Mouse (Mus musculus) MEL (cell line): ENCODE measurements around the gene Boc. TPM values are rescaled to one million over a fixed set of nuclear protein-coding genes. Genes with fewer than 3 reads are reported as not detected.

Experiments
- DNase-seq: peaks from one replicate; pipeline ENCODE4 v3.0.0; 2011; ENCODE audit warnings: low read depth, low spot score
- H3K27ac ChIP-seq: 2 replicates; pipeline ENCODE4 v1.5.1; 2012; ENCODE audit warnings: low read depth, mild to moderate bottlenecking, control low read depth, low read length, moderate library complexity; ENCODE audit not compliant: control insufficient read depth
- H3K27me3 ChIP-seq, 2 experiments: fragments of 150-350 bp in 1 of 2; sonication (generic) in 1 of 2; 2 replicates each; pipeline ENCODE4 v1.6.1; 2012; ENCODE audit warnings: low read length in 2 of 2, mild to moderate bottlenecking in 2 of 2, improper control_type of control experiment in 1 of 2, moderate library complexity in 1 of 2; ENCODE audit not compliant: insufficient read depth in 2 of 2, control insufficient read depth in 1 of 2
- H3K36me3 ChIP-seq, 2 experiments: 2 replicates each; pipeline ENCODE4 v1.6.1; 2012 to 2014; ENCODE audit warnings: low read length in 2 of 2, improper control_type of control experiment in 1 of 2, inconsistent platforms in 1 of 2, mild to moderate bottlenecking in 1 of 2; ENCODE audit not compliant: insufficient read depth in 2 of 2, control insufficient read depth in 1 of 2
- H3K4me1 ChIP-seq, 2 experiments: fragments of 150-350 bp in 1 of 2; sonication (generic) in 1 of 2; 2 replicates each; pipeline ENCODE4 v1.6.1; 2012; ENCODE audit warnings: low read length in 2 of 2, improper control_type of control experiment in 1 of 2, mild to moderate bottlenecking in 1 of 2; ENCODE audit not compliant: insufficient read depth in 2 of 2, control insufficient read depth in 1 of 2
- H3K4me3 ChIP-seq, 2 experiments: fragments of 150-350 bp in 1 of 2; sonication (generic) in 1 of 2; 2 replicates each; pipeline ENCODE4 v1.5.1; 2012; ENCODE audit warnings: low read depth in 2 of 2, low read length in 2 of 2, mild to moderate bottlenecking in 2 of 2, moderate library complexity in 2 of 2, control low read depth in 1 of 2, improper control_type of control experiment in 1 of 2; ENCODE audit not compliant: control insufficient read depth in 1 of 2, insufficient read depth in 1 of 2
- H3K79me2 ChIP-seq: 2 replicates; pipeline ENCODE4 v1.6.1; 2012; ENCODE audit warnings: mild to moderate bottlenecking, low read length, moderate library complexity; ENCODE audit not compliant: control insufficient read depth, poor library complexity, insufficient read depth
- H3K9ac ChIP-seq: 2 replicates; pipeline ENCODE4 v1.6.1; 2012; ENCODE audit warnings: low read depth, mild to moderate bottlenecking, control low read depth, low read length, moderate library complexity; ENCODE audit not compliant: control insufficient read depth, poor library complexity, severe bottlenecking
- H3K9me3 ChIP-seq: fragments of 150-350 bp; sonication (generic); replicated peaks from 2 replicates; pipeline ENCODE4 v1.6.1; 2012; ENCODE audit warnings: mild to moderate bottlenecking, low read length, improper control_type of control experiment, moderate library complexity; ENCODE audit not compliant: insufficient read depth
- CHD1 ChIP-seq: IDR thresholded peaks from 2 replicates; pipeline ENCODE4 v1.6.1; 2012; ENCODE audit warnings: low read depth, mild to moderate bottlenecking, inconsistent platforms, low read length, improper control_type of control experiment
- CHD2 ChIP-seq: IDR thresholded peaks from 2 replicates; pipeline ENCODE4 v1.6.1; 2011; ENCODE audit warnings: low read length, improper control_type of control experiment
- CTCF ChIP-seq, 3 experiments: IDR thresholded peaks in 2 of 3; conservative IDR thresholded peaks in 1 of 3; 2 replicates each; pipeline ENCODE4 v1.5.1; 2011 to 2012; ENCODE audit warnings: low read length in 3 of 3, low read depth in 2 of 3, mild to moderate bottlenecking in 2 of 3, improper control_type of control experiment in 1 of 3, inconsistent platforms in 1 of 3, mixed read lengths in 1 of 3, moderate library complexity in 1 of 3; ENCODE audit not compliant: control insufficient read depth in 1 of 3, insufficient read depth in 1 of 3, poor library complexity in 1 of 3, severe bottlenecking in 1 of 3
- E2F4 ChIP-seq: IDR thresholded peaks from 2 replicates; pipeline ENCODE4 v1.6.1; 2011; ENCODE audit warnings: low read depth, low read length, improper control_type of control experiment, borderline replicate concordance
- EP300 ChIP-seq, 2 experiments: IDR thresholded peaks; 2 replicates each; pipeline ENCODE4 v1.6.1; 2011; ENCODE audit warnings: improper control_type of control experiment in 2 of 2, low read length in 2 of 2, low read depth in 1 of 2, mild to moderate bottlenecking in 1 of 2
- ETS1 ChIP-seq: IDR thresholded peaks from 2 replicates; pipeline ENCODE4 v1.6.1; 2012; ENCODE audit warnings: low read depth, mild to moderate bottlenecking, inconsistent platforms, low read length, improper control_type of control experiment, moderate library complexity
- GABPA ChIP-seq: IDR thresholded peaks from 2 replicates; pipeline ENCODE4 v1.6.1; 2012; ENCODE audit warnings: low read depth, mild to moderate bottlenecking, inconsistent platforms, low read length, improper control_type of control experiment, moderate library complexity
- JUND ChIP-seq: IDR thresholded peaks from 2 replicates; pipeline ENCODE4 v1.6.1; 2011; ENCODE audit warnings: low read depth, mild to moderate bottlenecking, improper control_type of control experiment, low read length
- MAFK ChIP-seq: IDR thresholded peaks from 2 replicates; pipeline ENCODE4 v1.6.1; 2011; ENCODE audit warnings: low read depth, mild to moderate bottlenecking, low read length, improper control_type of control experiment, borderline replicate concordance
- MXI1 ChIP-seq: IDR thresholded peaks from 2 replicates; pipeline ENCODE4 v1.6.1; 2011; ENCODE audit warnings: mild to moderate bottlenecking, low read depth, low read length, improper control_type of control experiment
- NELFE ChIP-seq: IDR thresholded peaks from 2 replicates; pipeline ENCODE4 v1.6.1; 2011; ENCODE audit warnings: low read depth, low read length, improper control_type of control experiment
- RAD21 ChIP-seq: IDR thresholded peaks from 2 replicates; pipeline ENCODE4 v1.6.1; 2011; ENCODE audit warnings: mild to moderate bottlenecking, low read depth, low read length, improper control_type of control experiment
- RCOR1 ChIP-seq: IDR thresholded peaks from 2 replicates; pipeline ENCODE4 v1.6.1; 2012; ENCODE audit warnings: low read depth, mild to moderate bottlenecking, inconsistent platforms, low read length, improper control_type of control experiment
- SIN3A ChIP-seq: IDR thresholded peaks from 2 replicates; pipeline ENCODE4 v1.6.1; 2012; ENCODE audit warnings: low read length, improper control_type of control experiment, inconsistent platforms
- SMC3 ChIP-seq: IDR thresholded peaks from 2 replicates; pipeline ENCODE4 v1.6.1; 2011; ENCODE audit warnings: low read depth, low read length, improper control_type of control experiment
- TBP ChIP-seq: IDR thresholded peaks from 2 replicates; pipeline ENCODE4 v1.8.0; 2011; ENCODE audit warnings: low read depth, low read length, improper control_type of control experiment
- TCF12 ChIP-seq: IDR thresholded peaks from 2 replicates; pipeline ENCODE4 v1.6.1; 2014; ENCODE audit warnings: low read depth, mild to moderate bottlenecking, inconsistent platforms, low read length, improper control_type of control experiment, moderate library complexity
- UBTF ChIP-seq: IDR thresholded peaks from 2 replicates; pipeline ENCODE4 v1.6.1; 2012; ENCODE audit warnings: low read depth, mild to moderate bottlenecking, inconsistent platforms, low read length, improper control_type of control experiment, moderate library complexity, borderline replicate concordance; ENCODE audit not compliant: insufficient read depth
- USF1 ChIP-seq: IDR thresholded peaks from 2 replicates; pipeline ENCODE4 v1.6.1; 2014; ENCODE audit warnings: low read depth, mild to moderate bottlenecking, inconsistent platforms, low read length, improper control_type of control experiment, moderate library complexity
- USF2 ChIP-seq, 2 experiments: IDR thresholded peaks; 2 replicates each; pipeline ENCODE4 v1.6.1; 2011 to 2012; ENCODE audit warnings: improper control_type of control experiment in 2 of 2, low read length in 2 of 2, borderline replicate concordance in 1 of 2, inconsistent platforms in 1 of 2, low read depth in 1 of 2, mild to moderate bottlenecking in 1 of 2; ENCODE audit not compliant: insufficient read depth in 1 of 2
- ZMIZ1 ChIP-seq: IDR thresholded peaks from 2 replicates; pipeline ENCODE4 v1.6.1; 2012; ENCODE audit warnings: low read depth, mild to moderate bottlenecking, inconsistent platforms, low read length, improper control_type of control experiment, moderate library complexity
- polyA plus RNA-seq, 2 experiments: library from polyadenylated mRNA; stranded (reverse) in 1 of 2; unstranded in 1 of 2; fragments of >175 nt in 1 of 2; fragments of >200 nt in 1 of 2; gene quantifications; 2 replicates each; pipeline versions ENCODE4 v1.2.1 to v1.2.4; 2012; ENCODE audit warnings: low replicate concordance in 2 of 2, low read depth in 1 of 2; ENCODE audit not compliant: insufficient read length in 2 of 2, insufficient read depth in 1 of 2, missing spikeins in 1 of 2
- total RNA-seq: library from RNA; depleted of rRNA; stranded (reverse); fragments of 300-350 nt; gene quantifications from 2 replicates; pipeline ENCODE4 v1.2.3, GENCODE M21; 2012

The Boc gene
- total and polyA plus RNA-seq, 3 experiments = not detected

GRCm38 (mm10) chr16:44589506-44589905, 30.8 kb upstream of the Boc start:
- no peak overlapping the region for H3K27ac ChIP-seq
- H3K36me3 ChIP-seq = no peaks in the 10 kb centered on the region
- no peaks in the 10 kb centered on the region for H3K27me3 ChIP-seq
- DNase-seq = no peak
- H3K4me3 ChIP-seq = no peak overlapping the region
- TF ChIP-seq CHD2 (no peak), EP300 (IDR thresholded peaks at IDR 0.05; ENCODE audit: low read depth in 1 of 2, low read length in 2 of 2) (no peak), SIN3A (no peak), MXI1 (no peak)
- H3K9ac ChIP-seq = no peak overlapping the region
- H3K4me1 ChIP-seq = no peaks in the 10 kb centered on the region
- no peaks in the 10 kb centered on the region for H3K79me2 ChIP-seq
- H3K9me3 ChIP-seq = no peaks in the 10 kb centered on the region

GRCm38 (mm10) chr16:44579421-44580024, 20.8 kb upstream of the Boc start:
- no peaks in the 10 kb centered on the region; a peak in 1 of 4 replicates for H3K27me3 ChIP-seq
- no peak for TF ChIP-seq EP300 (IDR thresholded peaks at IDR 0.05; ENCODE audit: low read depth in 1 of 2, low read length in 2 of 2)
- TF ChIP-seq SMC3 = no peak
- no peak for TF ChIP-seq ETS1
- no peak for TF ChIP-seq JUND
- no peak for TF ChIP-seq NELFE
- TF ChIP-seq USF1 = no peak
- TF ChIP-seq MXI1 = no peak
- TF ChIP-seq MAFK = no peak
- TF ChIP-seq TBP = no peak
- TF ChIP-seq GABPA = no peak
- no peak for TF ChIP-seq RAD21
- no peak for TF ChIP-seq CHD2
- TF ChIP-seq CTCF (IDR thresholded peaks at IDR 0.05 in 2 of 3, conservative IDR thresholded peaks at IDR 0.05 in 1 of 3; ENCODE audit: control insufficient read depth in 1 of 3, insufficient read depth in 1 of 3, low read depth in 2 of 3, low read length in 3 of 3, poor library complexity in 1 of 3, severe bottlenecking in 1 of 3) = no peak
- no peak for TF ChIP-seq ZMIZ1
- TF ChIP-seq E2F4 = no peak
- no peak for TF ChIP-seq UBTF
- no peak for TF ChIP-seq CHD1
- TF ChIP-seq TCF12 = no peak
- no peak for TF ChIP-seq RCOR1
- TF ChIP-seq USF2 (IDR thresholded peaks at IDR 0.05; ENCODE audit: borderline replicate concordance in 1 of 2, insufficient read depth in 1 of 2, low read depth in 1 of 2, low read length in 2 of 2) = no peak
- TF ChIP-seq, all 39 proteins: peak for 0
- no peaks in the 10 kb centered on the region for H3K36me3 ChIP-seq
- no peak overlapping the region for H3K4me3 ChIP-seq
- H3K27ac ChIP-seq = no peak overlapping the region
- no peaks in the 10 kb centered on the region for H3K4me1 ChIP-seq
- no peak for DNase-seq
- no peaks in the 10 kb centered on the region for H3K9me3 ChIP-seq
- H3K9ac ChIP-seq = no peak overlapping the region
- no peaks in the 10 kb centered on the region for H3K79me2 ChIP-seq
